Mouse (Mus musculus): ENCODE data around the gene AI464131.
A peak's percentile ranks its signal among the peaks of the same experiment; 100 is the strongest.

The AI464131 gene

GRCm38 (mm10) chr4:41506156-41506555 is 3.3 kb upstream of the AI464131 start:
- peak; percentile 81 to 91 for DNase-seq (ENCODE audit: inconsistent age in 2 of 2, low spot score in 1 of 2)

- DNase-seq (ENCODE audit: inconsistent age in 2 of 2, low spot score in 1 of 2): peak; percentile 63 to 83
Observed at GRCm38 (mm10) chr4:41505131-41505551, 2.3 kb upstream of the AI464131 start.

DNA sequence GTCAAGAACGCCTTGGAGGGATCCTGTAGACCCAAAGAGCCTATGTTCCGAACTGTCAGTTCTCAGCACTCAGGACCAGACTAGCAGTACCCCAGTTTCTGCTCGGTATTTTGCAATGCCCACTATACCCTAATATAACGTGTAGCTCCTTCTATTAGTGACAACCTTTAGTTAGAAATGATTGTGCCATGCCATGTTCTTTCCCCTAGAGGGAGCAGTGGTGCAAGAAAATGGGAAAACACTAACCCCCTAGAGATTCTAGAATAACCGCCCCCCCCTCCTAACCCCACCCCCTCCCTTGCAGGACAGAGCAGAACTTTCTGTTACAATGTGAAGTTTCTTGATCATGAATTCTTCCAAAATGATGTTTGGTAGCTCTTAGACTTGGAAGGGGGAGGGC is 1.4 kb upstream of the AI464131 start:
- no peak for DNase-seq (ENCODE audit: inconsistent age in 2 of 2, low spot score in 1 of 2)

DNA sequence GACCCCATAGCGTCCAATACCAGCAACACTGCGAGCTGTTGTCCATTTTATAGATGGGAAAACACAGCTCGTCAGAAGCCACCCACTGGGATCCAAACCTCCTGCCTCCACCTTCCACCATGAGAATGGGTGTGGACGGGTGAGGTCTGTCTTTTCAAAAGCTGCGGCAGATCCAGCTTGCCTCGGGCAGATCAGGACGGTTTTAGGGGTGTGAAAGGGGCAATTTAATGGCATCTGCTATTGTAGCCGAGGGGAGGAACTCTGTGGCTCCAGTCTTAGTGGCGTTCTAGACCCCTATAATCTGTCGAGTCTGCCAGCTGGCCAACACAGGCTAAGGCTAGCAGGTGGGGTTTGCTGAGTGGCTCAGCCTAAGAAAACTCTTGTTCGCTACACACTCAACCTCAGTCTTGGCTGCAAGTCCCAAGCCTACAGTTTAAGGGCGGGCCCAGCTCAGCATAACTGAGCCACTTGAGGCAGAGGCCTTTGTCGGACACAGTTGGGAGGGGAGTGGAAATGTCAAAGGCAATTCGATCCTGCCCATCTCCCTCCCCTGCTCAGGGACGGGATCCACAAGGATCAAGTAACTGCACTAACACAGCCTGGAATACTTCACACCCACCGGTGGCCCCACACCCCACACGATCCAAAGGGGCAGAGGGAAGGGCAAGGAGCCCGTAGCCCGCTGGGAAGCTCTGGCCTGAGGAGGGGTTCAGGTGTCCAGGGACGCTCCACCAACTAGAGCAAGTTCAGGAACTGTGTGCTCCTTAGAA is 520 bp downstream of the AI464131 start:
- no peak for DNase-seq (ENCODE audit: inconsistent age in 2 of 2, low spot score in 1 of 2)

- DNase-seq (ENCODE audit: inconsistent age in 2 of 2, low spot score in 1 of 2): no peak
Observed at GRCm38 (mm10) chr4:41500787-41501186, 2.1 kb downstream of the AI464131 start.

GRCm38 (mm10) chr4:41499619-41500018 is 3.3 kb downstream of the AI464131 start:
- DNase-seq (ENCODE audit: inconsistent age in 2 of 2, low spot score in 1 of 2): no peak

DNA sequence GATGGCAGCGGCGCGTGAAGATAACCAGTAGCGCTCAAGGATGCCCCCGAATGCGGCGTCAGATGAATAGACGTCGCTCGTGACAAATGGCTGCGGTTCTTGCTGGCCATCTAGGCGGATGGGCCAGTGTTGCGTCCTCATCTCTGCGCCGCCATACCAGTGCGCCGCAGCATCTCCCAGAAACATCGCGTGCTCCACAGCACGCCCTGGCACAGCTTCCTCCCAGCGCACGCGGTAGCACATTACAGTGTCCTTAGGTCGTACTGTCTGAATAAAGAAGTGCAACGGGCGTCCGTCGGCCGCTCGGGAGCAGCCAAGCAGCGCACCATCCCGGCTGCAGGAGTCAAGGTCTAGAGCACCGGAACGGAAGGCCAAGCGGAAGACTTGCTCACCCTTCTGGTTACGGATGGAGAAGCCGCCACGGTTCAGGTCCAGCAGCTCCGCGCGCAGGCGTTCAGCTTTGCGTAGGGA is 3.9 kb downstream of the AI464131 start:
- peak; percentile 39 to 68 for DNase-seq (ENCODE audit: inconsistent age in 2 of 2, low spot score in 1 of 2)

DNA sequence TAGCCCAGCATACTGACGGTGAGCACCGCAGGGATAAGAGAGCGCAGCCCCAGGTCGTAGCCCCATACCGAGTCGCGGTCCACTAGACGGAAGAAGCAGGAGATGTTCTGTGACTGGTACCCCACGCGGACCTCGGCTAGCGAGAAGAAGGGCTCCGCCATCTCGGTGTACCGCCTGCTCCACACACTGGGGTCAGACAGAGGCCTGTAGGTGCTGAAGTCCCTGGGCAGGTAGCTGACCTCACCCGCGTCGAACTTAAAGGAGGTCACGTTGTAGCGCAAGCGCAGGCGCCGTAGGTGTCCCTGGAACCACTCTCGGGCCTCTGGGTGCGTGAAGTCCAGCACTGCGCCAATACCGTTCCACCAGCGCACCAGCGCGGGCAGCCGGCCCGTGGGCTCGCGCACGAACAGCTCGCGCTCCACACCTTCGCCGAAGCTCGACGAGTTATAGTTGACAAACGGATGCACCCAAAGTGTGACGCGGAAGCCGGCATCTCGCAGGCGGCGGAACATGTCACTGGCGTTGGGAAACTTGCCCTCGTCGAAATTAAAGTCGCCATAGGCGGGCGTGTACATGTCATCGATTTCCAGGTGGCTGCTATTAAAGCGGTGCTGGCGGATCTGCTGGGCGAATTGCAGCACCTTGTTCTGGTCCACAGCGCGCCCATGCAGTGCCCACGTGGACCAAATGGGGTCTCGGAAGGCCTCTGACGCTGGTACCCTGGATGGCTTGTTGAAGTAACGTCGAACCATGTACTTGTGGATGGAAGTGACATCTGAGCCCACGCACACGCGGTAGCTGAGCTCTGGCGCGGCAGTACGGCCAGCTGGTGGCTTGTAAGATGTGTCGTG is 4.7 kb downstream of the AI464131 start:
- peak in 1 of 2 experiments; percentile 35 for DNase-seq (ENCODE audit: inconsistent age in 2 of 2, low spot score in 1 of 2)

GRCm38 (mm10) chr4:41497579-41497978 is 5.3 kb downstream of the AI464131 start:
- peak in 1 of 2 experiments; percentile 28 for DNase-seq (ENCODE audit: inconsistent age in 2 of 2, low spot score in 1 of 2)

DNA sequence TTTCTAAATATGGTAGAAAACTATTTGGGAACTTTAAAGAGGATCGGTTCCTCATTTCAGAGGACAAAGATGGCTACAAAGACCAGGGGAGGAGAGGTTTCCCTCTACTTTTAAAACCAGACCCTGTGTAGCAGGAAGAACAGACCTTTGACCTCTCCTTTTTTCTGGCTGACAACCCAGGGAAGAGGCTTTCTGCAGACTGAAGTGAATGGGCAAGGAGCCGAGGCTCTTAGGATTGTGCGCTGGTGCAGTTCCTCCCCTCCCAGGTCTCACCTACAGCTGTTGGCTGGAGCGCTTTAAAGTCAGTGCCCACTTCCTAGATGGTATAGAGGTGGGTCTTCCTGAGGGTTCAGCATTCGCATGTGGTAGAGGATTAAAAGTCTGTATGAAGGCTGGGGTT is 5.8 kb downstream of the AI464131 start:
- no peak for DNase-seq (ENCODE audit: inconsistent age in 2 of 2, low spot score in 1 of 2)

DNA sequence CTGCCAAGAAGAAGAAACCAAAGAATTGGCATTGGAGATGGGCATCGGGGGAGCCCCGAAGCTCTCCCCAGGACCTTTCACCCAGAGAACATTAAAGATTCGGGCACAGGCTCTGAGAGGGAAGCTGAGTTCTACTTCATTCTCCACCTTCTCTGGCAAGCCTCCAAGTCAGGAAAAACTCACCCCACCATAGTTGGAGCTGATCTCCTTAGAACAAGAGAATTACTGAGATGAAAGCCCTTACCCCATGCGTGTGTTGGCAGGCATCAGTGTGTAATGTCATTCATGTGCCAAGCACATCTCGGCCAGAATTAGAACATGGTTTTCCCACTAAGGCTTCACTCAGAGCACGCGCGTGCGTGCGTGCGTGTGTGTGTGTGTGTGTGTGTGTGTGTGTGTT is 7.0 kb downstream of the AI464131 start:
- DNase-seq (ENCODE audit: inconsistent age in 2 of 2, low spot score in 1 of 2): peak in 1 of 2 experiments; percentile 59

- DNase-seq (ENCODE audit: inconsistent age in 2 of 2, low spot score in 1 of 2): no peak
Observed at GRCm38 (mm10) chr4:41495076-41495475, 7.8 kb downstream of the AI464131 start.

- DNase-seq (ENCODE audit: inconsistent age in 2 of 2, low spot score in 1 of 2): peak in 1 of 2 experiments; percentile 35
Observed at GRCm38 (mm10) chr4:41494378-41494777, 8.5 kb downstream of the AI464131 start.

DNA sequence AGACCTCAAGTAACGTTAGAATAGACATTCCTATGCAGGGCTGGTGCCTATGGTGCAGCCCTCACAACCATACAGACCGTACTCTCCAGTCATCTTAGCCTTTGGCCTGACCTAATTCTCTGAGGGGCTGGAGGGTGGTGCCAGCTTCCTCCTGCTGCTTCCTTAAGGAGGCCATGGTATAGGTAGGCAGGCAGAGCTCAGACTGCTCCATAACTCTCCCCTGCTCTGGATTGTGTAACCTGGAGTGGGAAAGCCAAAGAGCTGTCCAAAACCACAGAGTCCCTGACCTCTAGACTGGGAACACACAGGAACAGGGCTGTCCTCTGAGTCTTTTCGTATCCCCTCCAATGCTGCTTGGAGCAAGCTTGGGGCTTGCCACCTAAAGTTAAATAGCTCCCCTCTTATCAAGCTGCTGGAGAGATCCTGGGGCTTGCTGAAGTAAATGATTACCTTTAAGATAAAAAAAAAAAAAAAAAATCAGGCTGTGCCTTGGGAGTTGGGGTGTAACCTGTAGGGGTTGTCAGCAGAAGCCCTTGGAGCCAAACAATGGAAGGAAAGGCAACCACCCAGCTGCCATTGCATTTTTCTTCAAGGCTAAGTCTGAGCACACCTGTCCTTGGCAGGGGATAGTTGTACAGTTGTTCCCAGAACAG is 9.3 kb downstream of the AI464131 start:
- DNase-seq (ENCODE audit: inconsistent age in 2 of 2, low spot score in 1 of 2): peak; percentile 66 to 81

- no peak for DNase-seq (ENCODE audit: inconsistent age in 2 of 2, low spot score in 1 of 2)
Observed at GRCm38 (mm10) chr4:41492951-41493350, 9.9 kb downstream of the AI464131 start.

DNA sequence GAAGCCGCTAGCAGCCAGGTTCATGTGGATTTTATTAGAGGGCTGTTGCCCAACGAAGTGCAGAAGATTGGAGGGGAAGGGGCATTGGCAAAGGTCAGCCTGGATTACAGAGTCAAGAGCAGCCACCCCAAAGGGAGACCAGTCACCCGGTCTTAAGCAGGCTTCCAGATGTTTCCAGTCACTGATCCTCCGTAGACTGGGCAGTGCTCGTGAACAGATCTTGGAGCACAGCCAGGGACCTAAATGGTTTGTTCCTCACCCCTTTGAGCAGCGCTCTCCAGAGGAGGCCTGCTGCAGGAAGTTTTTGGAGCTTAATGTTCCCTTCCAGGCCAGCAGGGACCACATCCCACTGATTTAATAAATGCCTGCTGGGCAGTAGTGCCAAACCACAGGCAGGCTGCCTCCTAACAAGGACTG is 21.3 kb downstream of the AI464131 start:
- peak; percentile 35 to 69 for DNase-seq (ENCODE audit: inconsistent age in 2 of 2, low spot score in 1 of 2)

DNA sequence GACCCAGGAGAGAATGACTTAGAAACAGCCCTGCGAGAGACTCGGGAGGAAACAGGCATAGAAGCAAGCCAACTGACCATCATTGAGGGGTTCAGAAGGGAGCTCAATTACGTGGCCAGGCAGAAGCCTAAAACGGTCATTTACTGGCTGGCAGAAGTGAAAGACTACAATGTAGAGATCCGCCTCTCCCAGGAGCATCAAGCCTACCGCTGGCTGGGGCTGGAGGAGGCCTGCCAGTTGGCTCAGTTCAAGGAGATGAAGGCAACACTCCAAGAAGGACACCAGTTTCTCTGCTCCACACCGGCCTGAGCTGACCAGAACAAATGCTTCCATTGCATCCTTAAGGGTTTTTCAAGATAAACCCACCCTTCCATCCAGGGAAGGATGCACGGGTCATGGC is 22.6 kb downstream of the AI464131 start:
- peak in 1 of 2 experiments; percentile 72 for DNase-seq (ENCODE audit: inconsistent age in 2 of 2, low spot score in 1 of 2)

- DNase-seq (ENCODE audit: inconsistent age in 2 of 2, low spot score in 1 of 2): peak in 1 of 2 experiments; percentile 66
Observed at GRCm38 (mm10) chr4:41479456-41479804, 23.4 kb downstream of the AI464131 start.

DNA sequence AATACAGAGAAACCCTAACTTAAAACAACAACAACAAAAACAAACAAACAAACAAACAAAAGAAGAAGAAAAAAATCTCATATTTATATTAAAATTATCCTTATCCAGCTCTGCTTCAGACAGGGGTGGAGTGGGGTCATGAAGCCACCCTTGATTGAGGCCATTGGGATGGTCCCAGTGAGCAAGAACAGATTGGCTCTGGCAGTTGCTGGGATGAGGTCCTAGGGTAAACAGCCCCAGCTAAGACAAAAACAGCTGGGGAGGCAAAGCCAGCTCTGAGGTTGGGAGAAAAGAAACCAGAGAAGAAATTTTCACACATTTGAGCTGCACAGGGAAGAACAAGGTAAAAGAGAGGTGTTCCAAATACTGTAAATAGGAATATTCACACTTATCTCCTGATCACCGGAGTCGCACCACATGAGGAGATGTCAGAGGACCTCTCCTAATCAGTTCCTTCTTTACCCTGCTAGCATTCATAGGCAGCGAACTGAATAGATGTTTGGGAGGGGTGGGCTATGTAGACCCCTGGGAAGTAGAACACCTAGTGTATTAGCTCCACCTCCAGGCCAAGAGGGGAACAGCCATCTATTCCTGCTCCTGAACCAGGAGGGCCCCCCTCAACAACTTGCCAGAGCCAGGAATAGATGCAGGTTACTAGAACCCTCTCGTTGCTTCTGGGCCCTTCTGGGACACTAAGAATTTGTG is 24.0 kb downstream of the AI464131 start:
- no peak for DNase-seq (ENCODE audit: inconsistent age in 2 of 2, low spot score in 1 of 2)

DNA sequence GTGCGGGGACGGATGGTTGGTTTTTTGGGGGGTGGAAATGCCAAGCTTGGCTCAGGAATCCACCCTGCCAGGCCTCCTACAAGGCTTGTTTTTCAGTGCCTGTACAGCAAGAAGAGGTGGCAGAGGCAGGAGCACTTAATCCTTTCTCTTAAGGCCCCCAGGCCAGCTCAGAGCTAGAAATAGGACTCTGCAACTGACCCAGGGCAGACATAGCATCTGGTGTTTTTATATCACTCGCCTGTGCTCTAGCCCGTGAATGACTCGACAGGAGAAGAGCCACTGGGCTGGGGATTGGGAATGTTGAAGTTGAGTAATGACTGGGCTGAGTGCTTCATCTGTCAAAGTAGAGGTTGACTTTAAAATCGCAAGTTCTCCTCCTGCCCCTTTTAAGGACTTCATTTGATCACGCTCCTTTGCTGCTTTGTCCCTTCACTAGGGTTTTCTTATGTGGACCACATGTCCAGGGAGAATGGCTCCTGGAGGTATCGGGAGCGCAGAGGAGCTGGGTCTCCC is 25.2 kb downstream of the AI464131 start:
- no peak for DNase-seq (ENCODE audit: inconsistent age in 2 of 2, low spot score in 1 of 2)

- no peak for DNase-seq (ENCODE audit: inconsistent age in 2 of 2, low spot score in 1 of 2)
Observed at GRCm38 (mm10) chr4:41471384-41471689, 31.5 kb downstream of the AI464131 start.

Data from adrenal gland, adult (tissue).